Mouse (Mus musculus): ENCODE results near the gene Ercc1. TPM values are rescaled to one million over a fixed set of nuclear protein-coding genes. Genes with fewer than 3 reads are reported as not detected.
A peak's percentile ranks its signal among the peaks of the same experiment; 100 is the strongest.

The Ercc1 gene
- total RNA-seq, 2 experiments from 2014 or later, result 26.7 to 28.7 TPM

DNA sequence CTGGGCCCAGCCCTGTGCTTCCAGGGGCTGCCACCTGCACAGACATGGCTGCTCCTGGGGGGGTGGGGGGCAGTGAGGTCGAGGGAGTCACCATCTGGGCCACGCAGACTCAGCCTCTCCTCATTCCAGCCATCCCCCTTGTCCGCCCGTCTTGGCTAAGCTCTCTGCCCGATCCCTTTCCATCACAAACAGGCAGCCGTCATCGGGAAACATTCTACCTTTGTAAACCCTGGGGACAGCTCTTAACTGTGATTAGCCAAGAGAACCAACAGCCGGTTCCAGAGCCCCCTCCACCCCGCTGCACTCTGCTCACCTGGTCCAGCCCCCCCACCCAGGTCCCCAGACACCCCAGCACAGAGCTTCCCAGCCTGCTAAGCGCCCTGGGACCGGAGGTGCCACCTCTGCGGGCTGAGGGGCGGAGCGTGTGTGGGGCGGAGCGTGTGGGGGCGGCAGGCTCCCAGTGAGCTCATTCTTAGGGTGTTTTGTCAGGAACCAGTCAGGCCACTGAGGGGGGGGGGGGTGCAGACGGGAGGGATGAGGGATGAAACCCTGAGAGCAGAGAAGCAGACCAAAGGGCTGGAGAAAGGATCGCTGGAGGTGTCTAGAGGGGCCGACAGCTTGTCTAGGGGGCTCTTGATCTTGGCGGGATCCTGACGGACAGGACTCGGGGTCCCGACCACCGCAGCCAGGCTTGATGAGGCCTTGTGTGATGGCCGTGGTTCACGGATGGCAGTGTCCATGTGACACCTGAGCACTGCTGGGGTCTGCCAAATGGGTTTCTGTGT, 55.1 kb downstream of the Ercc1 start:
- intact Hi-C loops (cut with DNase I; ENCODE audit: low total_unique reads), result loop anchor here (5.0 kb wide), 1 partner anchor 48 kb away; no protein-coding TSS in a partner anchor
- DNase-seq, result no peak

DNA sequence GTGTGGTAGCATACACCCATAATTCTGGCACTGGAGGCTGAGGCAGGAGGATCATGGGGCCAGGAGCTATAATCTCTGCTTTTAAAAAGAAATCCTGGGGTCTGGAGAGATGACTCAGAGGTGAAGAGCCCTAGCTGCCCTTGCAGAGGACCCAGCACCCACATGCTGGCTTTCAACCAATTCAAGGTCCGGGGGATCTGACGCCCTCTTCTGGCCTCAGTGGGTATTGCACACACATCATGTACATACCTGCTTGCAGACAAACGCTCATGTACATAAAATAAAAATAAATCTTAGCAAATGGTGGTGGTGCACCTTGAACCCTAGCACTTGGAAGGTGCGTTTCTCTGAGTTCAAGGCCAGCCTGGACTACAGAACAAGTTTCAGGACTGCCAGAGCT, 56.4 kb downstream of the Ercc1 start:
- intact Hi-C loops (cut with DNase I; ENCODE audit: low total_unique reads), result no loop called here
- DNase-seq, result no peak

DNA sequence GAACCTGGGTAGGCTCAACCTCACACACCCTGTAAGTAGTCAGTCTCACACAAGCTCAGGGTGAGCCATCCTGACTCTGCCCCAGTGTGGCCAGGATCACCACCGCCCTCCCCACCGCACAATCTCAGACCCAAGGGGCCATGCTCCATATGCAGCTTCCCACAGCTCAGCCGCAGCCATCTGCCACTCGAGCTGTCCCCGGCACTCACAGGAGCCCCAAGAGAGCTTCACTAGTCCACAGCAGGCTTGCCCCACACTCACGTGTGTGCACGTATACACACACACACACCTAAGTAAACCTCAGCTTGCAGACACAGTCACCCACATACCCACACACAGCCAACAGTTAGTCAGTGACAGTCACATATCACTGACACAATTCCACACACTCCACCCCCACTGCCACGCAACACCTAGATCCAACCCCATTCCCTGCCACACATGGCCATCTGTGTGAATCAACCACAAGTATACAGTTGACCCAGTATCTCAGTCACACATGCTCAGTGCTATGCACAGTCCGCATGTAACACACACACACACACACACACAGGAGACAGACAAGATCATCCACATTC, 58.0 kb downstream of the Ercc1 start:
- intact Hi-C loops (cut with DNase I; ENCODE audit: low total_unique reads), result no loop called here
- DNase-seq, result no peak

DNA sequence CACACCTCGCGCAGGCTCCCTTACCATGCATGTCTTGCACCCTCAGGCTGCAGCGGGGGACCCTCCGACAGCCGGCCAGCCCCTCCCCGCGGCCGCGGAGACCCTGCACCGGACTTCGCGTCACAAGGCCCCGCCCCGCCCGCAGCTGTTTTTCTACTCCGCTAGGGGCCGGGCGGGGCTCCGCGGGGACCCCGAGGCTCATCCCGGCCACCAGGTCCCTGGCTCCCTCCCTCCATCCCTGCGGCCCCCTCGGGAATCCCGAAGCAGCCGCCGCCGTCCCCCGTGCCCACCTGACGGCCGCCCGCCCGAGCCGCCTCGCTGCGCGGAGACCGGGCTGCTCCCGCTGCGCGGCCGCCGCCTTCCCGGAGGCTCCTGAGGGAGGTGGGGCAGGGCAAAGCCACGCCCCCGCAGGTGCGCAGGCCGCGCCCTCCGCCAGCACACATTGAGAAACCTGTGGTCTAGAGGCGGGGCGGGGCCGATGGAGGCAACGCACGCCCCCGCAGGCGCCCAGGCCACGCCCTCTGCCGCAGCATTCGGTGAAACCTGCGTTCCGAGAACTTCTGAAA, 59.2 kb downstream of the Ercc1 start, which contains the start of gene Klc3:
Gene Klc3, minus strand, starts transcription at position 374 of the 566 bp plus-strand sequence.
- intact Hi-C loops (cut with DNase I; ENCODE audit: low total_unique reads), result no loop called here
- DNase-seq, result no peak

DNA sequence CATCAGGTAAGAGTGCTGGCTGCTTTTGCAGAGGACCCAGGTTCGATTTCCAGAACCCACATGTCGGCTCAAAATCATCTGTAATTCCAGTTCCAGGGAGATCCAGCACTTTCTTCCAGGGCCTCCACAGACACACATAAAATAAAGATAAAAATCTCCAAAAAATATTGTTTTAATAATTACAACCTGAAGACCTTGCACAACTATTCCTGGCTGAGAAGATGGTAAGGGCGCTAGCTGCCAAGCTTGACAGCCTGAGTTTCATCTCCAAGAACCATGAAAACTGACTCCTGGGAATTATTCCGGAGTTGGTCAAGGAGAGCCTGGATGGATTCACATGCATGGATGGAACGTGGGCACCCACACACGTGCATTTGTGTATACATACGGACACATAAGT, 59.9 kb downstream of the Ercc1 start, which contains the start of gene Ckm:
Gene Ckm, plus strand, starts transcription at position 301 of the 400 bp plus-strand sequence.
- intact Hi-C loops (cut with DNase I; ENCODE audit: low total_unique reads), result no loop called here
- DNase-seq, result no peak

DNA sequence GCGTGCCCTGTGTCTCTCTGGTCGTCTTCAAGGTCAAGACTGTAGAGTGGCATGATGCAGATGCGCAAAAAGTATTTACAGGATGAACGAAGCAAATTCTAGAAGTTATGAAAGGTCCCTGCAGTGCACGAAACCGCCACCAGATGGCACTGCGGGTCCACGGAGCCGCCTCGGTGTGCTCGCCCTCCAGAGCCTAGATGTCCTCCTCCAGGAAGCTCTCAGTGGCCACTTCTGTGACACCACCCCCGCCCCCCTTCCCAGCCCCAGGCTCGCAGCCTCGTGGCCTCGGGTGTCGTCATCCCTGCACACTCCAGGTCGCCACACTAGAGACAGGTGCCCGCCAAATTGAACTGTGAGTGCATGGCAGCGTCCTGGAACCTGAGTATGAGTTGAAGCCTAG, 60.8 kb downstream of the Ercc1 start:
- peak; percentile 78 for DNase-seq
- intact Hi-C loops (cut with DNase I; ENCODE audit: low total_unique reads), result no loop called here

Small RNA genes within 50 kb of the gene (microRNA-seq; reads per million reads assigned to microRNA genes)
- 0 reads per million in 2 experiments for gene Mir343

Other genes with a start within 250 kb of the Ercc1 start
- not detected for gene Gm4969, start 226.4 kb upstream of the Ercc1 start, total RNA-seq (2021)
- gene Fbxo46, start 224.9 kb upstream of the Ercc1 start, total RNA-seq (2021), result 1 to 10 TPM; 3.2 TPM
- gene Qpctl, start 195.5 kb upstream of the Ercc1 start, total RNA-seq (2021), result 1 to 10 TPM; 3.1 to 4.2 TPM
- gene Snrpd2, start 195.1 kb upstream of the Ercc1 start, total RNA-seq (2021), result 10 to 100 TPM; 62.3 to 66.5 TPM
- under 1 TPM in 1 of 2 experiments, not detected in 1; 0.09 TPM for gene Gipr, start 178.7 kb upstream of the Ercc1 start, total RNA-seq (2021)
- 10 to 100 TPM; 12.1 to 14.2 TPM for gene Eml2, start 168.4 kb upstream of the Ercc1 start, total RNA-seq (2021)
- gene Gpr4, start 132.2 kb upstream of the Ercc1 start, total RNA-seq (2021), result 1 to 10 TPM; 2.9 to 4.3 TPM
- gene Opa3, start 116.4 kb upstream of the Ercc1 start, total RNA-seq (2021), result 10 to 100 TPM; 35.1 to 43.0 TPM
- gene Vasp, start 73.0 kb upstream of the Ercc1 start, total RNA-seq (2021), result 10 to 100 TPM; 31.0 to 35.1 TPM
- not detected for gene Ppm1n, start 64.7 kb upstream of the Ercc1 start, total RNA-seq (2021)
- gene Rtn2, start 62.2 kb upstream of the Ercc1 start, total RNA-seq (2021), result 100 to 1,000 TPM; 800 to 833 TPM
- under 1 TPM; 0.69 to 0.90 TPM for gene Fosb, start 34.7 kb upstream of the Ercc1 start, total RNA-seq (2021)
- gene Cd3eap, start 14.7 kb downstream of the Ercc1 start, total RNA-seq (2021), result 1 to 10 TPM; 7.4 to 8.2 TPM
- gene Ppp1r13l, start 15.0 kb downstream of the Ercc1 start, total RNA-seq (2021), result 1 to 10 TPM; 1.7 to 2.9 TPM
- 1 to 10 TPM; 6.1 to 7.8 TPM for gene Ercc2, start 37.2 kb downstream of the Ercc1 start, total RNA-seq (2021)
- under 1 TPM in 1 of 2 experiments, not detected in 1; 0.11 TPM for gene Klc3, start 59.3 kb downstream of the Ercc1 start, total RNA-seq (2021)
- gene Ckm, start 60.0 kb downstream of the Ercc1 start, total RNA-seq (2021), result over 10,000 TPM; 34,344 to 35,305 TPM
- 10 to 100 TPM; 12.6 to 14.1 TPM for gene Mark4, start 114.0 kb downstream of the Ercc1 start, total RNA-seq (2021)
- under 1 TPM; 0.47 to 0.74 TPM for gene Exoc3l2, start 118.6 kb downstream of the Ercc1 start, total RNA-seq (2021)
- 1 to 10 TPM; 1.7 to 2.1 TPM for gene Bloc1s3, start 163.6 kb downstream of the Ercc1 start, total RNA-seq (2021)
- 10 to 100 TPM; 19.9 to 20.0 TPM for gene Trappc6a, start 163.6 kb downstream of the Ercc1 start, total RNA-seq (2021)
- not detected for gene Nkpd1, start 173.1 kb downstream of the Ercc1 start, total RNA-seq (2021)
- 10 to 100 TPM; 34.4 to 34.5 TPM for gene Ppp1r37, start 218.3 kb downstream of the Ercc1 start, total RNA-seq (2021)
- under 1 TPM in 1 of 2 experiments, not detected in 1; 0.27 TPM for gene Zfp296, start 232.5 kb downstream of the Ercc1 start, total RNA-seq (2021)
- gene Gemin7, start 232.8 kb downstream of the Ercc1 start, total RNA-seq (2021), result 10 to 100 TPM; 50.0 to 55.1 TPM